Mouse (Mus musculus) neural tube, postnatal 0 days (tissue): Measurements from ENCODE around the gene Cdh24. TPM values are rescaled to one million over a fixed set of nuclear protein-coding genes. Genes with fewer than 3 reads are reported as not detected.

Experiments
- microRNA counts: library from miRNA; unstranded; fragments of <30 nt; microRNA quantifications from one replicate; lab custom pipeline; 2015
- microRNA-seq: library from miRNA; unstranded; fragments of <30 nt; microRNA quantifications from one replicate; pipeline ENCODE4, GENCODE M21; 2016
- polyA plus RNA-seq: library from polyadenylated mRNA; unstranded; fragments of >200 nt; fragmentation: Nextera tagmentation; extraction: Ambion mirVana; gene quantifications from 2 replicates; pipeline ENCODE4 v1.2.1, GENCODE M21; 2015

Gene Cdh24
- 12.4 and 12.7 TPM in 2 replicates for polyA plus RNA-seq

DNA sequence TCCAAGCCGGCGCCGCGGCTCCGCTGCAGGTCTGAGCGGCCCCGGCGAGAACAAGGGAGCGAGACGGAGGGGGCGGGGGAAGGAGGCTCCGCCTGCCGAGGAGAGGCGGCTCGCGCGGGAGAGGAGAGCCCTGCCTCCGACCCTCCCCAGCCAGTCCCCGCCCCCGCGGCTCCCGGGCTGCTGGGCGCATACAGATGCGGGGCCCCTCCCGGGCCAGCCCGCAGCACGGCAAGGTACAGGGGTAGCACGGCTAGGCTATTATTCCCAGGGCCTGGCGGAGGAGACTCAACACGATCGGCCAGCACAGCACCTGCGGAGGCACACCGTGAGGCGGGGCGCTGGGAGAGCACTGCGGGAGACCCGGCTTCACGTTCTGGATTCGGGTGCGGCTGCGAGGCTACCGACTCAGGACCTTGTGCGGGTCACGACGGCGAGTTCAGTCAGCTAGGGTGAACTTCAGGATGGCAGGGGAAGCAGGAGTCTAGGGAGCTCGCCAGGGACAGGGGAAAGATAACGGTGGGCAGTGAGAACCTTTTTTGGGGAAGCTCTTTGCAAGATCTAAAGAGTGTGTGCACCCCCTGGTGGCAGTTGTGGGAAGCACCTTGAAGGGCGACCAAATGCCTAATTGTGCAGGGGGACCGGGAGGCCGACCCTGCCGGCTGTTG is at the start of gene Cdh24:
Gene Cdh24, minus strand, starts transcription at position 60 of the 665 bp plus-strand sequence.

DNA sequence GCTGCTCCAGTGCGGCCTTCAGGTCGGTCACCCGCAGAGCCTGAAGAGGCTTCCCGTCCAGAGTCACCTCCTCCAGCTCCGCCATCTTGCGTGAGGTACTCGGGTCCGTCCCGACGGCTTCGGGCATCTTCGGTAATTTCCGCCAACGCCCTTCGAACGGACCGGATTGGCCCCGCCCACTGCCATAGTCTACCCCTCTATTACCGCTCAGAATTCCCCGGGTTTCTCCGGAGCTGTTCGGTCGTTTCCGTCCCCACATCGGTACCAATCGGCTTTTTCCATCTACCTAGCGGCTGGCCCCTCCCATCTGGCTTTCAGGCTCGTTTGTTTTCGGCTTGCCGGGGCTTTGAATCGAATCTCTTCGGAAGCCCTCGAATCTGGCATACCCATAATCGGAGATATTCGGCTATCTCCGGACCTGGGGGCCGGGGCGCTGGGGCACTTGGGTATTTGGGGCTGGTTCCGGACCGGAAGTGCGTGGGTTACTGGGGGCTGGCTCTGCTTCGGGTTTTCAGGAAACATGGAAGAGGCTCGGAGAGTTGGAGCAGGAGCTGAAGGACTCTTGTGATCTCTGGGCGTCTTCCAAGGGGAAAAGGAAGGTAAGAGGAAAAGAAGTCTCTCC is 45.5 kb upstream of the Cdh24 start, which contains the start of gene Acin1:
Gene Acin1, minus strand, starts transcription at position 410 of the 622 bp plus-strand sequence.

DNA sequence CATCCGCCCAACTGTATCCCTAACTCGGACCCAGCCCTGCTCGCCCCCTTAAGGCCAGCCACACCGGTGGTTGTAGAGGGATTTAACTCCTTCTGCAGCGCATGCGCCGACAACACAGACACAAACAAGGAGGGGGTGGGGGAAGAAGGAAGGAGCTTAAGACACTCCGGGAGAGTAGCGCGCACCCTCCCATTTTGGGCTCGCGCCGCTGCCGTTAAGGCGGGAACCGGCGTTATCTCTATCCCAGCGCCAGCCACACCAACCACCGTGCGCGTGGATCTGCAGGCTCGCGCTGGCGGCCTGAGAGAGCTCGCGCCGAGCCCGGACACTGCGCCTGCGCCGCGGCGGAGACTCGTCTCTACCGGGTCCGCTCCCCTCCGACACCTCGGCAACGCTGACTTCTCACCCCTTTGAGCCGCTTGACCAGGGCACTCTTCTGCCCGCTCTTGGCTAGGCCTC is 44.9 kb upstream of the Cdh24 start, which contains the start of gene 1700123O20Rik:
Gene 1700123O20Rik, plus strand, starts transcription at position 154 of the 459 bp plus-strand sequence.

DNA sequence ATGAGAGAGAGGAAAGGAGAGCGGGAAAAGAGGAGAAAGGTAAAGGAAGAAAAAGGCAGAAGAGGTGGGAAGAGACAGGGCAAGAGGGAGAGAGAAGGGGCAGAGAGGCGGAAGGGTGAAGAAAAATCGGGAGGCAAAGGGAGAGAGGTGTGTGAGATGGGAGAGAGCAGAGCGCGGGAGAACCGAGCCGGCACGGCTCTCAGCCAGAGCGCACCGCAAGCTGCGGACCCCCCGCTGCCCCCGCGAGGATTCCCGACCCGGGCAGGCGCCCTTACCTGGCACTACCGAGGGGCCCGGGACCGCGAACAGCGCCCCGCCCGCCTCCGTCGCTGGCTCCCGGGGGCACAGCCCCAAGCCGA is 239 bp downstream of the Cdh24 start, which contains the start of gene Gm17606:
Gene Gm17606, plus strand, starts transcription at position 7 of the 359 bp plus-strand sequence.

DNA sequence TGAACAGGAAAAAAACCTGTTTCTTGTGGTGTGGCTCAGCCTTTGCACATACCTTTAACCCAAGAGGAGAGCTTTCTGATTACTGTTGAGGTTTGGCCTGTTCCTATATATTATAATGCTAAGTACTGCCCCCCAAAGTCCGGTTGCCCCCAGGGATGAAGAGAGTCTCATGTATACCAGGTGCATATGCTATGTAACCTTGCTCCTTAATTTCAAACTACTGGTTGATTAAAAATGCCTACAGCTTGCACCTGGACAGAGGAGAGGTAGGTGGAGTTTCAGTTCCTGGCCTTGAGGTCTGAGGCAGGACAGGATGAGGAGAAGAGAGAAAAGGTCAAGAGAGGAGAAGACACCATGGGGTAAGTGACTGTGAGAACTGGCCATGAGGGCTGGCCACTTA is 20.0 kb downstream of the Cdh24 start, which contains the start of gene Psmb11:
Gene Psmb11, plus strand, starts transcription at position 301 of the 400 bp plus-strand sequence.

DNA sequence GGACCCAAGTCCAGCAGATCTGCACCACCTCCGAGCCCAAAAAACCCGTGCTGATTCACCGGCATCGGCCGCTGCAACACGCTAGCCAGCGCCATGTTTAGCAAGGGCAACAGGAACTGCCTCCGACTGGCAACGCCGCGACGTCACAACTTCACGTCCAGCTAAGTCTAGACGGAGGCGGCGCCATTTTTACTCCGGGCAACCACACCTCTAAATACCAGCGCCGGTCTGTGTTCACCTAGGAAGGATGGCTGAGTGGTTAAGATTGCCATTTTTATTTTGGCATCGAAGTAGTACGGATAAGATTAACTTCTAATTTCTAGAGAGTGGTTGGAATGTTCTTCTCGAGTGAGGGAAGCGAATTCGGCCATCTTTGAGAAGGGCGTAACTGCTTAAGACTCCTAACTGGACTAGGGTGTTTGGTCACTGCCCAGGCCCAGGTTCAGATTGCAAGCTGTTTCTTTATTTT is 23.2 kb downstream of the Cdh24 start, which contains the start of gene Psmb5:
Gene Psmb5, minus strand, starts transcription at position 126 of the 469 bp plus-strand sequence.

DNA sequence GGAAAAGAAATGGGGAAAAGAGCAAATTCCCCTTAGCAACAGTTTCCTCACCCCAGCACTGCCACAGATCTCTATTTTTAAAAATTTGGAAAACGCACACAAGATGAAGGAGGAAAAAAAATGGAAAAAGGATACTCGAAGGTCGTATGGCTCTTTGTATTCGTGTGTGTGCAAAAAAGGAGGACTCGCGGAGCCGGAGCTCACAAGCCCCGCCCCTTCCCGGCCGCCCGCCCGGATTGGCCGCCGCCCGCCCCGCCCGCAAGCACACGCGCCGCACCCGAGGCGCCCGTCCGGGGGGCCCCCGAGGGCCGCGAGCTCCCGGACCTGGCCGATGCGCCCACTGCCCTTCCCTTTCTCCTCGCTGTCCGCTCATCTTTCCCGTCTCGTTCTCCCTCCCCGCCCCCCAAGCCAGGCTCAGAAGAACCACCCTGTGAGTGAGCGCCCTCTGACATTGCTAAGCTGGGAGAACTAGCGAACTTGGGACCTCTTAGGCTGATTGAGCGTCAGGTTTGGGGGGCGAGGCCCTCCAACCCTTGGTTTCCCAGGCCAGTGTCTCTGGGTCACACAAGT is 35.3 kb downstream of the Cdh24 start, which contains the start of gene 4931414P19Rik:
Gene 4931414P19Rik, minus strand, starts transcription at position 242 of the 570 bp plus-strand sequence.

MicroRNAs encoded within 50 kb of the gene (microRNA counts, 519-probe panel; counts per million panel counts)
- 40.5 counts per million for microRNA mmu-miR-686 (lab: Ali Mortazavi, UCI)

Small RNA genes within 50 kb of the gene (microRNA-seq; reads per million reads assigned to microRNA genes)
- gene Mir686 (not detected), gene Mir6948 (not detected)

Other genes starting within 250 kb of the Cdh24 start
- gene Slc7a7, start 223.6 kb downstream of the Cdh24 start, polyA plus RNA-seq, result 4.7 and 5.0 TPM in 2 replicates
- gene Mrpl52, start 214.5 kb downstream of the Cdh24 start, polyA plus RNA-seq, result 297 and 329 TPM in 2 replicates
- gene Mmp14, start 209.8 kb downstream of the Cdh24 start, polyA plus RNA-seq, result 56.7 and 58.8 TPM in 2 replicates
- gene Lrp10, start 177.2 kb downstream of the Cdh24 start, polyA plus RNA-seq, result 40.6 and 41.8 TPM in 2 replicates
- 23.2 and 23.7 TPM in 2 replicates for gene Rem2, start 165.3 kb downstream of the Cdh24 start, polyA plus RNA-seq
- 72.7 and 80.7 TPM in 2 replicates for gene Prmt5, start 123.8 kb downstream of the Cdh24 start, polyA plus RNA-seq
- gene Haus4, start 86.7 kb downstream of the Cdh24 start, polyA plus RNA-seq, result 23.6 and 23.9 TPM in 2 replicates
- gene Ajuba, start 63.8 kb downstream of the Cdh24 start, polyA plus RNA-seq, result 4.7 and 4.9 TPM in 2 replicates
- gene 4931414P19Rik, start 35.4 kb downstream of the Cdh24 start, polyA plus RNA-seq, result 3.2 and 4.7 TPM in 2 replicates
- 419 and 456 TPM in 2 replicates for gene Psmb5, start 23.3 kb downstream of the Cdh24 start, polyA plus RNA-seq
- gene Psmb11, start 19.9 kb downstream of the Cdh24 start, polyA plus RNA-seq, result 0.04 and 0.34 TPM in 2 replicates
- gene Gm17606, start 412 bp downstream of the Cdh24 start, polyA plus RNA-seq, result not detected in 2 replicates
- gene 1700123O20Rik, start 44.9 kb upstream of the Cdh24 start, polyA plus RNA-seq, result 61.4 and 65.9 TPM in 2 replicates
- gene Acin1, start 45.6 kb upstream of the Cdh24 start, polyA plus RNA-seq, result 92.8 and 99.3 TPM in 2 replicates
- gene Gm29776, start 57.5 kb upstream of the Cdh24 start, polyA plus RNA-seq, result 0.22 and 0.23 TPM in 2 replicates
- 0.17 TPM in 1 of 2 replicates, not detected in the other for gene Cebpe, start 70.8 kb upstream of the Cdh24 start, polyA plus RNA-seq
- 5.2 and 6.2 TPM in 2 replicates for gene Slc7a8, start 140.6 kb upstream of the Cdh24 start, polyA plus RNA-seq
- gene Rnf212b, start 172.8 kb upstream of the Cdh24 start, polyA plus RNA-seq, result not detected in 2 replicates
- 8.5 and 10.5 TPM in 2 replicates for gene Homez, start 229.6 kb upstream of the Cdh24 start, polyA plus RNA-seq
- 7.9 and 8.4 TPM in 2 replicates for gene Ppp1r3e, start 236.2 kb upstream of the Cdh24 start, polyA plus RNA-seq
- 4.3 and 5.6 TPM in 2 replicates for gene Bcl2l2, start 242.0 kb upstream of the Cdh24 start, polyA plus RNA-seq
- gene Gm20521, start 242.1 kb upstream of the Cdh24 start, polyA plus RNA-seq, result not detected in 2 replicates